Mouse (Mus musculus): ENCODE data around the gene Ckb. TPM values are rescaled to one million over a fixed set of nuclear protein-coding genes. Genes with fewer than 3 reads are reported as not detected.
"Not testable (repeated sequence)": the region's sequence is repeated elsewhere in the genome, so short reads cannot be mapped to it uniquely, and the experiment has no call there.

Gene Ckb
- polyA plus RNA-seq (2012) = 0.38 and 0.69 TPM in 2 replicates

GRCm38 (mm10) chr12:111672176-111672575, at the start of gene Ckb:
TSS of gene Ckb (minus strand) at chr12:111672338.
- Histone ChIP-seq H3K27me3 (ENCODE audit: control insufficient read depth) (peaks cover 79% of the 10 kb centered on the region), H3K9me3 (ENCODE audit: control insufficient read depth, low read length) (peaks cover 7% of the 10 kb centered on the region; the same call in 1 of the 2 replicates), H3K4me1 (ENCODE audit: control insufficient read depth) (peaks cover 26% of the 10 kb centered on the region), H3K4me3 (replicated peaks) (peak within 1 kb of the TSS; percentile 31), H3K36me3 (ENCODE audit: control insufficient read depth) (no peaks in the 10 kb centered on the region)
- TF ChIP-seq TAL1 (IDR thresholded peaks at IDR 0.05; ENCODE audit: low read length) = no peak

- Histone ChIP-seq H3K4me3 (replicated peaks) (no peak overlapping the region), H3K36me3 (ENCODE audit: control insufficient read depth) (peaks cover 30% of the 10 kb centered on the region), H3K27me3 (ENCODE audit: control insufficient read depth) (no peaks in the 10 kb centered on the region), H3K4me1 (ENCODE audit: control insufficient read depth) (peaks cover 11% of the 10 kb centered on the region), H3K9me3 (ENCODE audit: control insufficient read depth, low read length) (peaks cover 7% of the 10 kb centered on the region)
- TF ChIP-seq GATA1 (IDR thresholded peaks at IDR 0.05; ENCODE audit: low read length) (no peak), TAL1 (IDR thresholded peaks at IDR 0.05; ENCODE audit: low read length) (no peak)
Measured at GRCm38 (mm10) chr12:111720222-111720621, 48.1 kb upstream of the Ckb start.

GRCm38 (mm10) chr12:111718656-111719055, 46.5 kb upstream of the Ckb start:
- H3K36me3 ChIP-seq (ENCODE audit: control insufficient read depth) = peaks cover 17% of the 10 kb centered on the region
- TF ChIP-seq TAL1 (IDR thresholded peaks at IDR 0.05; ENCODE audit: low read length) = no peak
- no peak for TF ChIP-seq GATA1 (IDR thresholded peaks at IDR 0.05; ENCODE audit: low read length)
- peaks cover 25% of the 10 kb centered on the region for H3K4me1 ChIP-seq (ENCODE audit: control insufficient read depth)
- no peak overlapping the region for H3K4me3 ChIP-seq (replicated peaks)
- H3K9me3 ChIP-seq (ENCODE audit: control insufficient read depth, low read length) = peaks cover 7% of the 10 kb centered on the region
- H3K27me3 ChIP-seq (ENCODE audit: control insufficient read depth) = no peaks in the 10 kb centered on the region

GRCm38 (mm10) chr12:111716505-111716904, 44.4 kb upstream of the Ckb start:
- Histone ChIP-seq H3K4me3 (replicated peaks) (no peak overlapping the region), H3K27me3 (ENCODE audit: control insufficient read depth) (no peaks in the 10 kb centered on the region), H3K9me3 (ENCODE audit: control insufficient read depth, low read length) (peaks cover 7% of the 10 kb centered on the region), H3K36me3 (ENCODE audit: control insufficient read depth) (peaks cover 13% of the 10 kb centered on the region), H3K4me1 (ENCODE audit: control insufficient read depth) (peaks cover 39% of the 10 kb centered on the region)
- TF ChIP-seq TAL1 (IDR thresholded peaks at IDR 0.05; ENCODE audit: low read length) (no peak), GATA1 (IDR thresholded peaks at IDR 0.05; ENCODE audit: low read length) (no peak)

GRCm38 (mm10) chr12:111713880-111714279, 41.7 kb upstream of the Ckb start:
- H3K4me3 ChIP-seq (replicated peaks) = peak overlapping the region; percentile 77
- H3K36me3 ChIP-seq (ENCODE audit: control insufficient read depth) = peaks cover 35% of the 10 kb centered on the region
- H3K27me3 ChIP-seq (ENCODE audit: control insufficient read depth); H3K9me3 ChIP-seq (ENCODE audit: control insufficient read depth, low read length): not testable (repeated sequence)
- H3K4me1 ChIP-seq (ENCODE audit: control insufficient read depth) = peaks cover 50% of the 10 kb centered on the region

GRCm38 (mm10) chr12:111713004-111713651, 41.0 kb upstream of the Ckb start, which contains the start of the genes Bag5 and Apopt1:
TSS of gene Bag5 (minus strand) at chr12:111713257.
TSS of gene Apopt1 (plus strand) at chr12:111713261.
- H3K27me3 ChIP-seq (ENCODE audit: control insufficient read depth) = no peaks in the 10 kb centered on the region
- H3K4me3 ChIP-seq (replicated peaks) = peak within 1 kb of the TSS; percentile 77
- peaks cover 40% of the 10 kb centered on the region for H3K36me3 ChIP-seq (ENCODE audit: control insufficient read depth)
- H3K4me1 ChIP-seq (ENCODE audit: control insufficient read depth) = peaks cover 50% of the 10 kb centered on the region
- TF ChIP-seq GATA1 (IDR thresholded peaks at IDR 0.05; ENCODE audit: low read length) (no peak), TAL1 (IDR thresholded peaks at IDR 0.05; ENCODE audit: low read length) (no peak)
- peaks cover 7% of the 10 kb centered on the region for H3K9me3 ChIP-seq (ENCODE audit: control insufficient read depth, low read length)

- no peaks in the 10 kb centered on the region for H3K27me3 ChIP-seq (ENCODE audit: control insufficient read depth)
- TF ChIP-seq GATA1 (IDR thresholded peaks at IDR 0.05; ENCODE audit: low read length) = no peak
- TF ChIP-seq TAL1 (IDR thresholded peaks at IDR 0.05; ENCODE audit: low read length) = no peak
- peak overlapping the region; percentile 77 for H3K4me3 ChIP-seq (replicated peaks)
- H3K9me3 ChIP-seq (ENCODE audit: control insufficient read depth, low read length) = peaks cover 7% of the 10 kb centered on the region
- H3K36me3 ChIP-seq (ENCODE audit: control insufficient read depth) = peaks cover 46% of the 10 kb centered on the region
- H3K4me1 ChIP-seq (ENCODE audit: control insufficient read depth) = peaks cover 50% of the 10 kb centered on the region
Measured at GRCm38 (mm10) chr12:111712476-111712875, 40.3 kb upstream of the Ckb start.

- no peak overlapping the region for H3K4me3 ChIP-seq (replicated peaks)
- TF ChIP-seq TAL1 (IDR thresholded peaks at IDR 0.05; ENCODE audit: low read length) (no peak), GATA1 (IDR thresholded peaks at IDR 0.05; ENCODE audit: low read length) (no peak)
Measured at GRCm38 (mm10) chr12:111710091-111710490, 38.0 kb upstream of the Ckb start.

GRCm38 (mm10) chr12:111708181-111708580, 36.0 kb upstream of the Ckb start:
- TF ChIP-seq TAL1 (IDR thresholded peaks at IDR 0.05; ENCODE audit: low read length) (no peak), GATA1 (IDR thresholded peaks at IDR 0.05; ENCODE audit: low read length) (no peak)
- peaks cover 23% of the 10 kb centered on the region for H3K4me1 ChIP-seq (ENCODE audit: control insufficient read depth)
- H3K36me3 ChIP-seq (ENCODE audit: control insufficient read depth) = peaks cover 38% of the 10 kb centered on the region
- no peaks in the 10 kb centered on the region for H3K27me3 ChIP-seq (ENCODE audit: control insufficient read depth)
- H3K9me3 ChIP-seq (ENCODE audit: control insufficient read depth, low read length) = no peaks in the 10 kb centered on the region
- no peak overlapping the region for H3K4me3 ChIP-seq (replicated peaks)

More at GRCm38 (mm10) chr12:111710091-111710490, 38.0 kb upstream of the Ckb start:
- Histone ChIP-seq H3K4me1 (ENCODE audit: control insufficient read depth) (peaks cover 39% of the 10 kb centered on the region), H3K36me3 (ENCODE audit: control insufficient read depth) (peaks cover 38% of the 10 kb centered on the region), H3K27me3 (ENCODE audit: control insufficient read depth) (no peaks in the 10 kb centered on the region), H3K9me3 (ENCODE audit: control insufficient read depth, low read length) (no peaks in the 10 kb centered on the region)

Measured in erythroblast, embryonic 14.5 days (primary cell).